Mouse (Mus musculus): Measurements from ENCODE around the gene Pitpnm2. TPM values are rescaled to one million over a fixed set of nuclear protein-coding genes. Genes with fewer than 3 reads are reported as not detected.

Pitpnm2 gene
- polyA plus RNA-seq, 1 experiment: 5.3 TPM

DNA sequence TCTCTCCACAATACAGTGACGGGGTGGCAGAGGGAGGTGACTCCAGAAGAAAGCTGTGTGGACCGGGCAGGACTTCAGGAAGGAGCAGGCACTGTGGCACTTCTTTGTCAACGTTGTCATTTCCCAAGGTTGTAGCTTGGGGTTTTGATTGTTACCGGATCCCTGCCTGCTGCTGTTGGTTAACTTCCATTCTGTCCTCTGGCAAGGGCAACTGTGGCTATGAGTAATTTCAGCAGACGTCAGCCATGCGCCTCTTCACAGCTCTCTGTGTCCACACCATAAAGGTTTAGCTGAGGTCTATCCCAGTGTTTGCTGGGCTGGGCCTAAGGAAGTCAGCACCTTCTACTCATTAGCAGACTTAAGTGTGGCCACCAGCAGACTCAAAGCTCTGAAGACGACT lies 4.7 kb downstream of the Pitpnm2 start:
- no peak overlapping the region for H3ac ChIP-seq (ENCODE audit: control insufficient read depth, insufficient read length)
- no peaks in the 10 kb centered on the region for H3K27me3 ChIP-seq (ENCODE audit: control insufficient read depth, insufficient read depth, insufficient read length)
- TF ChIP-seq POLR2A (IDR thresholded peaks at IDR 0.05; ENCODE audit: insufficient read length, low read depth): no peak
- TF ChIP-seq TCF12 (IDR thresholded peaks at IDR 0.05; ENCODE audit: insufficient read depth, poor library complexity, severe bottlenecking): no peak
- no peak for TF ChIP-seq TCF3 (IDR thresholded peaks at IDR 0.05; ENCODE audit: insufficient read length, low read depth)
- TF ChIP-seq MYOD1 (IDR thresholded peaks at IDR 0.05; ENCODE audit: control insufficient read depth in 1 of 3, insufficient read length in 2 of 3, low read depth in 2 of 3): no peak
- no peak for TF ChIP-seq SRF (IDR thresholded peaks at IDR 0.05; ENCODE audit: control insufficient read depth, insufficient read length, low read depth)
- no peak for TF ChIP-seq REST (IDR thresholded peaks at IDR 0.05; ENCODE audit: insufficient read depth, insufficient read length)
- no peak for TF ChIP-seq POLR2AphosphoS2 (IDR thresholded peaks at IDR 0.05; ENCODE audit: insufficient read length, low read depth)
- TF ChIP-seq USF1 (IDR thresholded peaks at IDR 0.05; ENCODE audit: low read depth): no peak
- no peak for TF ChIP-seq MAX (IDR thresholded peaks at IDR 0.05; ENCODE audit: low read depth)
- TF ChIP-seq CEBPB (IDR thresholded peaks at IDR 0.05; ENCODE audit: insufficient read depth, poor library complexity, severe bottlenecking): no peak
- TF ChIP-seq E2F4 (IDR thresholded peaks at IDR 0.05; ENCODE audit: insufficient read depth): no peak
- TF ChIP-seq MYOG (IDR thresholded peaks at IDR 0.05; ENCODE audit: control insufficient read depth in 1 of 3, insufficient read depth in 1 of 3, insufficient read length in 2 of 3, low read depth in 2 of 3): no peak
- no peaks in the 10 kb centered on the region for H3K79me2 ChIP-seq (ENCODE audit: control insufficient read depth, insufficient read depth)
- no peak overlapping the region for H3K4me3 ChIP-seq
- H3K36me3 ChIP-seq (ENCODE audit: control insufficient read depth, insufficient read depth): no peaks in the 10 kb centered on the region
- no peak overlapping the region for H3K4me2 ChIP-seq (ENCODE audit: low read depth)

- no peak overlapping the region for H3K4me3 ChIP-seq
- H3ac ChIP-seq (ENCODE audit: control insufficient read depth, insufficient read length): no peak overlapping the region
- H3K79me2 ChIP-seq (ENCODE audit: control insufficient read depth, insufficient read depth): no peaks in the 10 kb centered on the region
- no peak overlapping the region for H3K4me2 ChIP-seq (ENCODE audit: low read depth)
- no peaks in the 10 kb centered on the region for H3K27me3 ChIP-seq (ENCODE audit: control insufficient read depth, insufficient read depth, insufficient read length)
- no peaks in the 10 kb centered on the region for H3K36me3 ChIP-seq (ENCODE audit: control insufficient read depth, insufficient read depth)
- no peak for TF ChIP-seq TCF12 (IDR thresholded peaks at IDR 0.05; ENCODE audit: insufficient read depth, poor library complexity, severe bottlenecking)
- no peak for TF ChIP-seq MYOG (IDR thresholded peaks at IDR 0.05; ENCODE audit: control insufficient read depth in 1 of 3, insufficient read depth in 1 of 3, insufficient read length in 2 of 3, low read depth in 2 of 3)
- no peak for TF ChIP-seq SRF (IDR thresholded peaks at IDR 0.05; ENCODE audit: control insufficient read depth, insufficient read length, low read depth)
- TF ChIP-seq USF1 (IDR thresholded peaks at IDR 0.05; ENCODE audit: low read depth): no peak
- TF ChIP-seq REST (IDR thresholded peaks at IDR 0.05; ENCODE audit: insufficient read depth, insufficient read length): no peak
- no peak for TF ChIP-seq E2F4 (IDR thresholded peaks at IDR 0.05; ENCODE audit: insufficient read depth)
- no peak for TF ChIP-seq MYOD1 (IDR thresholded peaks at IDR 0.05; ENCODE audit: control insufficient read depth in 1 of 3, insufficient read length in 2 of 3, low read depth in 2 of 3)
- TF ChIP-seq CEBPB (IDR thresholded peaks at IDR 0.05; ENCODE audit: insufficient read depth, poor library complexity, severe bottlenecking): no peak
- TF ChIP-seq MAX (IDR thresholded peaks at IDR 0.05; ENCODE audit: low read depth): no peak
- TF ChIP-seq TCF3 (IDR thresholded peaks at IDR 0.05; ENCODE audit: insufficient read length, low read depth): no peak
- no peak for TF ChIP-seq POLR2AphosphoS2 (IDR thresholded peaks at IDR 0.05; ENCODE audit: insufficient read length, low read depth)
- no peak for TF ChIP-seq POLR2A (IDR thresholded peaks at IDR 0.05; ENCODE audit: insufficient read length, low read depth)
These were observed 5.1 kb downstream of the Pitpnm2 start for GRCm38 (mm10) chr5:124244449-124244848.

DNA sequence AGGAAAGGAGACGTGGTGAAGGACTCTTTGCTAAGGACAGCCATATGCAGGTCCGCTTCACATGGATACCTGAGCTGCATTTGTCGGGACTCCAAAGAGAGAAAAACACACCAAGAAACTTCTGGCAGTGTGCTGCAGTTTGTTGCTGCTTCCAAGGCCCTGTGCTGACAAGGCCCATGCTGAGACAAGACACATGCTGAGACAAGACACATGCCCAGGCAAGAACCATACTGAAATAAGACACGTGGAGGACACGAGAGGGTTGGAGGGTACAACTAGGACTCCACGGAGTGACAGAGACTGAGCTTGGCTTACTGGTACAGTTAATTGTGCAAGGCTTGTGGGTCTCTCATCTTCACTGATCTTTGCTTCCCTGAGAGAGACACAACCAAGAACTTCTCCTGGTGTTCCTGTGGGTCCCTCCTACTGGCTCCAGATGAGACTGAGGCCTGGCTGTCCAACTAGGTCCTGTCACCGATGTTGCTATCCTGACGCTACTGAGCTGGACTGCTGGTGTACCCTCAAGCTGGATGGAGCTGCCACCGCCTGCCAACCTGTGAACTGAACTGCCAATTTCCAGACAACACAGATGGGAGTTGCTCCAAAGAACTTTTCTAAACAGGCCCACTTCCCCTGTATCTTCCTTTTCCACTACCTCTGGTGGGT lies 6.2 kb downstream of the Pitpnm2 start:
- TF ChIP-seq SRF (IDR thresholded peaks at IDR 0.05; ENCODE audit: control insufficient read depth, insufficient read length, low read depth) (no peak), TCF3 (IDR thresholded peaks at IDR 0.05; ENCODE audit: insufficient read length, low read depth) (no peak), POLR2A (IDR thresholded peaks at IDR 0.05; ENCODE audit: insufficient read length, low read depth) (no peak), CEBPB (IDR thresholded peaks at IDR 0.05; ENCODE audit: insufficient read depth, poor library complexity, severe bottlenecking) (no peak), MYOD1 (IDR thresholded peaks at IDR 0.05; ENCODE audit: control insufficient read depth in 1 of 3, insufficient read length in 2 of 3, low read depth in 2 of 3) (no peak), TCF12 (IDR thresholded peaks at IDR 0.05; ENCODE audit: insufficient read depth, poor library complexity, severe bottlenecking) (no peak), POLR2AphosphoS2 (IDR thresholded peaks at IDR 0.05; ENCODE audit: insufficient read length, low read depth) (no peak), MYOG (IDR thresholded peaks at IDR 0.05; ENCODE audit: control insufficient read depth in 1 of 3, insufficient read depth in 1 of 3, insufficient read length in 2 of 3, low read depth in 2 of 3) (no peak), USF1 (IDR thresholded peaks at IDR 0.05; ENCODE audit: low read depth) (no peak), REST (IDR thresholded peaks at IDR 0.05; ENCODE audit: insufficient read depth, insufficient read length) (no peak), MAX (IDR thresholded peaks at IDR 0.05; ENCODE audit: low read depth) (no peak), E2F4 (IDR thresholded peaks at IDR 0.05; ENCODE audit: insufficient read depth) (no peak)
- Histone ChIP-seq H3K79me2 (ENCODE audit: control insufficient read depth, insufficient read depth) (no peaks in the 10 kb centered on the region), H3K4me2 (ENCODE audit: low read depth) (no peak overlapping the region), H3K36me3 (ENCODE audit: control insufficient read depth, insufficient read depth) (no peaks in the 10 kb centered on the region), H3K4me3 (no peak overlapping the region), H3ac (ENCODE audit: control insufficient read depth, insufficient read length) (no peak overlapping the region), H3K27me3 (ENCODE audit: control insufficient read depth, insufficient read depth, insufficient read length) (no peaks in the 10 kb centered on the region)

- Histone ChIP-seq H3ac (ENCODE audit: control insufficient read depth, insufficient read length) (no peak overlapping the region), H3K79me2 (ENCODE audit: control insufficient read depth, insufficient read depth) (no peaks in the 10 kb centered on the region), H3K36me3 (ENCODE audit: control insufficient read depth, insufficient read depth) (no peaks in the 10 kb centered on the region), H3K4me3 (no peak overlapping the region), H3K4me2 (ENCODE audit: low read depth) (no peak overlapping the region), H3K27me3 (ENCODE audit: control insufficient read depth, insufficient read depth, insufficient read length) (no peaks in the 10 kb centered on the region)
- TF ChIP-seq TCF3 (IDR thresholded peaks at IDR 0.05; ENCODE audit: insufficient read length, low read depth): no peak
- TF ChIP-seq MAX (IDR thresholded peaks at IDR 0.05; ENCODE audit: low read depth): no peak
These were observed 7.7 kb downstream of the Pitpnm2 start for GRCm38 (mm10) chr5:124241686-124242444.
